Mouse (Mus musculus): Measurements from ENCODE around the gene Tmem132a. TPM values are rescaled to one million over a fixed set of nuclear protein-coding genes. Genes with fewer than 3 reads are reported as not detected.

Gene Tmem132a
- polyA plus RNA-seq, 1 experiment from 2014 or later = 51.5 TPM

DNA sequence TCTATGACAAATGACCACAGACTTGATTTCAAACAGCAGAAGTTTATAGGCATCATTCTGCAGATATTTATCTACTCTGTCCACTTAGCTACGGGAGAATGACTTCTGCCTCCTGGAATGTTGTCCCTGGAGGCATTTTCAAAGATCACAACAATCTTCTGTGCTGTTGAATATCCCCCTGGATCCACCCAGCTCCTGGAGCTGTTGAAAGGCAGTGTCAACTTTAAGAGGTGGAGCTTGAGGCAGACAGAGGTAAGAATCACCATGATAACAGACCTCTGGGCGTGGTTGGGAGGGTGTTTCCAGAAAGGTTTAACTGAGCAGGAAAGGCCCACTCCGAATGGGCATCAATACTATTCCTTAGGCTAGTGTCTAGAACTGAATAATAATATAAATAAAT is 34.1 kb downstream of the Tmem132a start:
- WGBS = 52% methylated on average over 3 of the region's 3 CpGs
- Histone ChIP-seq H3K4me2 (ENCODE audit: low read depth, low read length) (no peak overlapping the region), H3K36me3 (replicated peaks; ENCODE audit: control insufficient read depth, insufficient read depth, low read depth, low read length) (no peaks in the 10 kb centered on the region), H3K27ac (replicated peaks; ENCODE audit: low read depth, low read length) (no peak overlapping the region), H3K4me3 (ENCODE audit: low read depth, low read length) (no peak overlapping the region), H3K9ac (replicated peaks; ENCODE audit: low read length) (no peak overlapping the region), H3K4me1 (ENCODE audit: control insufficient read depth, insufficient read depth, low read length) (no peaks in the 10 kb centered on the region), H3K27me3 (ENCODE audit: control insufficient read depth, insufficient read depth, low read length) (no peaks in the 10 kb centered on the region), H3K9me3 (replicated peaks; ENCODE audit: control insufficient read depth, low read length) (no peaks in the 10 kb centered on the region)
- ATAC-seq (replicated peaks; ENCODE audit: insufficient number of reproducible peaks, low FRiP score, low TSS enrichment, low read depth) = no peak
- DNase-seq (ENCODE audit: low spot score) = no peak

DNA sequence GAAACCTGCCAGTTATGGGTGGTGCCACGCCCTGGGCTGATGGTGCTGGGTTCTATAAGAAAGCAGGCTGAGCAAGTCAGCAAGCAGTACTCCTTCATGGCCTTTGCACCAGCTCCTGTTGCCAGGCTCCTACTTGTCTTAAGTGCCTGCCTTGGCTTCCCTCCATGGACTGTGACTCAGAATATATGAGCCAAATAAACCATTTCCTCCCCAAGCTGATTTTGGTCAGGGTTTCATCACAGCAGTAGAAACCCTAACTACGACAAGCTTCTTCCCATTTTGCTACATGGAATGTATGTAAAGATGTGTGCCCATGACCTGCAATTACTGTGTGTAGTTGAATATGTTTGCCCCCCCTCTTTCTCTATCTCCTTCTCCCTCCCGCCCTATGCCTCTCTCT is 36.1 kb downstream of the Tmem132a start:
- Histone ChIP-seq H3K9me3 (replicated peaks; ENCODE audit: control insufficient read depth, low read length) (no peaks in the 10 kb centered on the region), H3K4me3 (ENCODE audit: low read depth, low read length) (no peak overlapping the region), H3K9ac (replicated peaks; ENCODE audit: low read length) (no peak overlapping the region), H3K4me1 (ENCODE audit: control insufficient read depth, insufficient read depth, low read length) (no peaks in the 10 kb centered on the region), H3K27ac (replicated peaks; ENCODE audit: low read depth, low read length) (no peak overlapping the region), H3K4me2 (ENCODE audit: low read depth, low read length) (no peak overlapping the region), H3K36me3 (replicated peaks; ENCODE audit: control insufficient read depth, insufficient read depth, low read depth, low read length) (no peaks in the 10 kb centered on the region), H3K27me3 (ENCODE audit: control insufficient read depth, insufficient read depth, low read length) (no peaks in the 10 kb centered on the region)
- ATAC-seq (replicated peaks; ENCODE audit: insufficient number of reproducible peaks, low FRiP score, low TSS enrichment, low read depth) = no peak
- DNase-seq (ENCODE audit: low spot score) = no peak
- WGBS = 69% methylated on average over 3 of the region's 3 CpGs

DNA sequence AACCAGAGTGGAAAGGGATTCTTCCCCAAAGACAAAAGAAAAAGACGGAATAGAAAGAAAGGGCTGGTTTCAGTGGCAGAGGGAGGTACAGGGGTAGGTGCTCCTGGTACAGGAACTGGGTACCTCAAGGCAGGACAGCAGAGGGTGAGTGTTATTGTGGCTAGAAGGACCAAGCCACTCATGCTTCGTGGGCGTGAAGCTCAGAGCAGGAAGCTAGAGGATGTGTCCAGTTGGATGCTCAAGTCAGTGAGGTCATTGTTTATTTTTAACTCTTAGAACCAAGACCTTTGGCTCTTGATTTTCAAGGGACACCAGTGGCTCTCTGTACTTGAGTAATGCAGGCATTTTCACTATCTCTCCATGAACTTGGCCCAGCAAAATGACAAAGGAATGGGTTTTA is 37.7 kb downstream of the Tmem132a start:
- H3K27ac ChIP-seq (replicated peaks; ENCODE audit: low read depth, low read length) = no peak overlapping the region
- no peak overlapping the region for H3K4me2 ChIP-seq (ENCODE audit: low read depth, low read length)
- H3K9ac ChIP-seq (replicated peaks; ENCODE audit: low read length) = no peak overlapping the region
- H3K27me3 ChIP-seq (ENCODE audit: control insufficient read depth, insufficient read depth, low read length) = no peaks in the 10 kb centered on the region
- DNase-seq (ENCODE audit: low spot score) (no peak), ATAC-seq (replicated peaks; ENCODE audit: insufficient number of reproducible peaks, low FRiP score, low TSS enrichment, low read depth) (no peak)
- no peaks in the 10 kb centered on the region for H3K4me1 ChIP-seq (ENCODE audit: control insufficient read depth, insufficient read depth, low read length)
- no peak overlapping the region for H3K4me3 ChIP-seq (ENCODE audit: low read depth, low read length)
- WGBS = 85% methylated on average over 3 of the region's 3 CpGs
- H3K9me3 ChIP-seq (replicated peaks; ENCODE audit: control insufficient read depth, low read length) = no peaks in the 10 kb centered on the region
- no peaks in the 10 kb centered on the region for H3K36me3 ChIP-seq (replicated peaks; ENCODE audit: control insufficient read depth, insufficient read depth, low read depth, low read length)

DNA sequence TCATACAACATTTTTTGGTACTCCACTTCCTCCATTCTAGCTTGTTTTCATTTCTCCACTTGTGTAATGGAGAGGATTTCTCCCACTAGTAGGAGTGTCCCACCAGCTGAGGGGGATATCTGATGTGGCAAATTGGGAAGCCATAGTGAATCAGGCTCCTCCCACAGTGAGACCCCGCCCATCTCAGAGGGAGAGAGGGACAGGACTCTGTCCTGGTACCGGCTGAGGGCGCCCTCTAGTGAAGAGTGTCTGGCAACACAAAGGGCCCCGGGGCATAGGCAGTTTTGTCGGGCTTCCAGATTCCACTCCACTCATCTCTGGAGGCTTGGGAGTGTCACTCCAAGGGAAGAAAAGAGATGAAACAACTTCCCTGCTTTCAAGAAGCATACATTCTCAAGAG is 38.3 kb downstream of the Tmem132a start:
- Histone ChIP-seq H3K27me3 (ENCODE audit: control insufficient read depth, insufficient read depth, low read length) (no peaks in the 10 kb centered on the region), H3K27ac (replicated peaks; ENCODE audit: low read depth, low read length) (no peak overlapping the region), H3K4me2 (ENCODE audit: low read depth, low read length) (no peak overlapping the region), H3K36me3 (replicated peaks; ENCODE audit: control insufficient read depth, insufficient read depth, low read depth, low read length) (no peaks in the 10 kb centered on the region), H3K4me1 (ENCODE audit: control insufficient read depth, insufficient read depth, low read length) (no peaks in the 10 kb centered on the region), H3K4me3 (ENCODE audit: low read depth, low read length) (no peak overlapping the region), H3K9ac (replicated peaks; ENCODE audit: low read length) (no peak overlapping the region), H3K9me3 (replicated peaks; ENCODE audit: control insufficient read depth, low read length) (no peaks in the 10 kb centered on the region)
- DNase-seq (ENCODE audit: low spot score) (peak; percentile 70), ATAC-seq (replicated peaks; ENCODE audit: insufficient number of reproducible peaks, low FRiP score, low TSS enrichment, low read depth) (no peak)
- 9% methylated on average over 5 of the region's 5 CpGs for WGBS

DNA sequence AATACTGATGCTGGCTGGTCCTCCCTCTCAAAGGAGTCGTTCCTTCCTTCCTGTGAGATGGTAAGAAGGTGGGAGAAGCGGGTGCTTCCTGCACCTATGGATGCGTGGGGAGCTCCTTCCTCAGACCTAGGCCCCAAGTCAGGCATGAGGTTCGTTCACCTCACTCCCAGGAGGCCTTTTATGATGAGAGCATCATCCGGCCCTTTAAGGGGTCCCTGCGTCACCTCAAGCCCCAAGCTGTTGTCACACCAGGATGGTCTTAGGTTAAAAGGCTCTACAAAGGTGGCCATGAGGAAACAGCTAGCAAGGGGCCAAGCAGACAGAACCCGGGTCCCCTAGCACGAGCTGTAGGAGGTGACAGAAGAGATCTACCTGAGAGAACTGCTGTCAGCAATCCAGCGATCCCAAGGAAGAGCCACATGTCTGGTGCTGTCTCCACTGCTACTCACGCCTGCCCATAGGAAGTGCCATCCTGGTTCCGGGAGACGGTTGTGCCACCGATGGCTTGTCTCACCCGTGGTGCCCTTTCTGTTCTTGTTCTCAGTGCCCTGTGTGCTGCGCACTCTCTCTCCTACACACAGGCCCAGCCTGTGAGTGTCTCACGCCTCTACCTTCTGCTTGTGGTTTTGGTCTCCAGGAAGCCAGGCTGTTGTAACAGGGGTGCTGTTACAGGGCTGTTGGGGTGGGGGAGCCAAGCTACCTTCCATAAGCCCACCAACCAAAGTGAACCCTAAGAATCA is 40.1 kb downstream of the Tmem132a start, which contains the start of gene Cd6:
Cd6 (minus strand) TSS at position 623 of the 740 bp plus-strand sequence.
- Histone ChIP-seq H3K4me1 (ENCODE audit: control insufficient read depth, insufficient read depth, low read length) (no peaks in the 10 kb centered on the region), H3K4me3 (ENCODE audit: low read depth, low read length) (no peak within 1 kb of the TSS), H3K9me3 (replicated peaks; ENCODE audit: control insufficient read depth, low read length) (no peaks in the 10 kb centered on the region), H3K36me3 (replicated peaks; ENCODE audit: control insufficient read depth, insufficient read depth, low read depth, low read length) (no peaks in the 10 kb centered on the region), H3K4me2 (ENCODE audit: low read depth, low read length) (no peak within 1 kb of the TSS), H3K9ac (replicated peaks; ENCODE audit: low read length) (no peak within 1 kb of the TSS), H3K27ac (replicated peaks; ENCODE audit: low read depth, low read length) (no peak within 1 kb of the TSS), H3K27me3 (ENCODE audit: control insufficient read depth, insufficient read depth, low read length) (no peaks in the 10 kb centered on the region)
- ATAC-seq (replicated peaks; ENCODE audit: insufficient number of reproducible peaks, low FRiP score, low TSS enrichment, low read depth) = no peak
- DNase-seq (ENCODE audit: low spot score) = no peak
- 90% methylated on average over 16 of the region's 16 CpGs for WGBS

DNA sequence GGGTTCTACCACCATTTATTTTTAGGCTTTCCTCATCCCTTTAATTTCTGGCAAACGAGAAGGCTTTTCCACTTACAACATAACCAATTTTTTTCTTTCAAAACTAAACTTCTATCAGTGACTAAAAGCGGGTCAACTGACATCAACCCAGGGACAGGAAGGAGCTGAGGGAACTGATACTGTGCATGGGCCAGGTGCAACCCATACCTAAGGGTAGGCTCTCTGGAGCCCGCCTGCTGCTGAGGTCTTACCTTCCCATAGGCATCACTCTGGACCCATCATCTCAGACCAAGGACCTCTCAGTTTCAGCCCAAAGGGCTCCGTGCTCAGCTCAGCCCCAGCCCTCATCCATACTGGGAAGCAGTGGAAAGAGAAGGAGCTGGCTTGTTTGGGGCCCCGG is 41.4 kb downstream of the Tmem132a start:
- DNase-seq (ENCODE audit: low spot score) = no peak
- Histone ChIP-seq H3K27ac (replicated peaks; ENCODE audit: low read depth, low read length) (no peak overlapping the region), H3K27me3 (ENCODE audit: control insufficient read depth, insufficient read depth, low read length) (no peaks in the 10 kb centered on the region), H3K4me1 (ENCODE audit: control insufficient read depth, insufficient read depth, low read length) (no peaks in the 10 kb centered on the region), H3K36me3 (replicated peaks; ENCODE audit: control insufficient read depth, insufficient read depth, low read depth, low read length) (no peaks in the 10 kb centered on the region), H3K9me3 (replicated peaks; ENCODE audit: control insufficient read depth, low read length) (no peaks in the 10 kb centered on the region), H3K4me3 (ENCODE audit: low read depth, low read length) (no peak overlapping the region), H3K4me2 (ENCODE audit: low read depth, low read length) (no peak overlapping the region), H3K9ac (replicated peaks; ENCODE audit: low read length) (no peak overlapping the region)
- ATAC-seq (replicated peaks; ENCODE audit: insufficient number of reproducible peaks, low FRiP score, low TSS enrichment, low read depth) = no peak
- 89% methylated on average over 5 of the region's 5 CpGs for WGBS

DNA sequence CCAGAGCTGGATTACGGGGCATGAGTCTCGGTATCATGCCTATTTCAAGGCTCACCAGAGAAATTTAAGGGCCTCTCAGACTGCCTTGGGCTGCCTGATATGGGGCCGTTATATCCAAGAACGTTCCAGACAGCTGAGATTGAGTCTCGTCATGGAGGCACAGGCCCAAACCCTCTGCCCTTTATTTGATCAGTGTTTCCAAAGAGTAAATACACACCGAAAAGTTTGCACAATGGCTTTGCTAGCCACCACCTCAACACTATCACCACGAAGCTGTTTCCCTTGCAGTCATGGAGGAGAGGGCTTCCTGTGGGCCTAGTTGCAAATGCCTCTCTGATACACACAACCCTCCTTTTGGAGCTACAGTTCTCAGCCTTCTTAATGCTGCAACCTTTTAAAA is 45.7 kb downstream of the Tmem132a start:
- H3K36me3 ChIP-seq (replicated peaks; ENCODE audit: control insufficient read depth, insufficient read depth, low read depth, low read length) = no peaks in the 10 kb centered on the region
- ATAC-seq (replicated peaks; ENCODE audit: insufficient number of reproducible peaks, low FRiP score, low TSS enrichment, low read depth) (no peak), DNase-seq (ENCODE audit: low spot score) (no peak)
- no peak overlapping the region for H3K4me3 ChIP-seq (ENCODE audit: low read depth, low read length)
- H3K4me1 ChIP-seq (ENCODE audit: control insufficient read depth, insufficient read depth, low read length) = no peaks in the 10 kb centered on the region
- no peaks in the 10 kb centered on the region for H3K9me3 ChIP-seq (replicated peaks; ENCODE audit: control insufficient read depth, low read length)
- H3K4me2 ChIP-seq (ENCODE audit: low read depth, low read length) = no peak overlapping the region
- no peaks in the 10 kb centered on the region for H3K27me3 ChIP-seq (ENCODE audit: control insufficient read depth, insufficient read depth, low read length)
- 89% methylated on average over 7 of the region's 7 CpGs for WGBS
- no peak overlapping the region for H3K27ac ChIP-seq (replicated peaks; ENCODE audit: low read depth, low read length)
- H3K9ac ChIP-seq (replicated peaks; ENCODE audit: low read length) = no peak overlapping the region

DNA sequence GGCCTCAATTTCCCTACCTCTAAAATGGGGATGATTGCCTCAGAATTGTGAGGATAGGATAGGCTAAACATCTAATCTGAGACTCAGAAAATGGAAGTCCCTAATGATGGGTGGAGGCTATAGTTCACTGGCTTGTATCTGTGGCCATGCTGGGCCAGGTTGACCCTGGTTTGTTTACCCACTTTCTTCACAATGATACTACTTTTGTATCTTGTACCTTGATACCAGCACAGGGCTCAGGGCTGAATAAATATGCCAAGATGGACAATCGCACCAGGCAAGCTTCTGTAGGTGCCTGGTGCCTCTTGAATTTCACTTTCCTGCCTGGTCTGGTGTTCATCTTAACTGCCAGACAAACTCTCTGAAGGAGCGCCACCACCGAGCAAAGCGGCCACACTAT is 47.2 kb downstream of the Tmem132a start:
- H3K9ac ChIP-seq (replicated peaks; ENCODE audit: low read length) = no peak overlapping the region
- DNase-seq (ENCODE audit: low spot score) (no peak), ATAC-seq (replicated peaks; ENCODE audit: insufficient number of reproducible peaks, low FRiP score, low TSS enrichment, low read depth) (no peak)
- no peak overlapping the region for H3K4me3 ChIP-seq (ENCODE audit: low read depth, low read length)
- H3K4me2 ChIP-seq (ENCODE audit: low read depth, low read length) = no peak overlapping the region
- H3K9me3 ChIP-seq (replicated peaks; ENCODE audit: control insufficient read depth, low read length) = no peaks in the 10 kb centered on the region
- no peaks in the 10 kb centered on the region for H3K27me3 ChIP-seq (ENCODE audit: control insufficient read depth, insufficient read depth, low read length)
- no peaks in the 10 kb centered on the region for H3K36me3 ChIP-seq (replicated peaks; ENCODE audit: control insufficient read depth, insufficient read depth, low read depth, low read length)
- H3K27ac ChIP-seq (replicated peaks; ENCODE audit: low read depth, low read length) = no peak overlapping the region
- no peaks in the 10 kb centered on the region for H3K4me1 ChIP-seq (ENCODE audit: control insufficient read depth, insufficient read depth, low read length)
- 94% methylated on average over 4 of the region's 4 CpGs for WGBS

All from embryonic facial prominence, embryonic 11.5 days (tissue).